Mouse (Mus musculus): ENCODE data around the gene Tbkbp1.

- TF ChIP-seq POLR2A (IDR thresholded peaks at IDR 0.05; ENCODE audit: low read depth, low read length) (no peak), CTCF (IDR thresholded peaks at IDR 0.05; ENCODE audit: extremely low read depth, insufficient read length, insufficient replicate concordance, low read depth, low read length) (peak; percentile 17; the same call in 1 of the 2 replicates)
Observed at GRCm38 (mm10) chr11:97176851-97177250, 25.6 kb upstream of the Tbkbp1 start.

Measured in small intestine, adult 2 months (tissue).